Mouse (Mus musculus) liver, postnatal 0 days (tissue): ENCODE data around the gene Prkcb.

Source experiments
- CTCF ChIP-seq: sonication (generic); IDR thresholded peaks from 2 replicates; pipeline ENCODE4 v1.5.1; 2016; ENCODE audit warnings: antibody characterized with exemption, low read depth
- EP300 ChIP-seq: IDR thresholded peaks from 2 replicates; pipeline ENCODE4 v1.6.1; 2016; ENCODE audit warnings: antibody characterized with exemption, low read depth, mild to moderate bottlenecking

- TF ChIP-seq CTCF (no peak), EP300 (no peak)
Measured at GRCm38 (mm10) chr7:122287217-122287616, 1.3 kb upstream of the Prkcb start.
